Mouse (Mus musculus) c-Kit-negative CD71-positive TER-119-positive erythroid progenitor cells, embryonic 14.5 days (primary cell): Measurements from ENCODE around the gene Tor1aip1.

Experiments
- DNase-seq: peaks from one replicate; pipeline ENCODE4 v3.0.0-alpha.2; 2013; ENCODE audit warnings: low read depth, low spot score

The Tor1aip1 gene

GRCm38 (mm10) chr1:156035930-156036737, at the start of gene Tor1aip1:
Gene Tor1aip1, minus strand, starts transcription at chr1:156036480.
- peak; percentile 73 for DNase-seq

GRCm38 (mm10) chr1:156085770-156086169, 49.5 kb upstream of the Tor1aip1 start:
- peak; percentile 46 for DNase-seq

- DNase-seq: no peak
Measured at GRCm38 (mm10) chr1:156084603-156085002, 48.3 kb upstream of the Tor1aip1 start.

- no peak for DNase-seq
Measured at GRCm38 (mm10) chr1:156077655-156078054, 41.4 kb upstream of the Tor1aip1 start.

GRCm38 (mm10) chr1:156076474-156076873, 40.2 kb upstream of the Tor1aip1 start:
- no peak for DNase-seq

GRCm38 (mm10) chr1:156074575-156074974, 38.3 kb upstream of the Tor1aip1 start:
- no peak for DNase-seq

DNA sequence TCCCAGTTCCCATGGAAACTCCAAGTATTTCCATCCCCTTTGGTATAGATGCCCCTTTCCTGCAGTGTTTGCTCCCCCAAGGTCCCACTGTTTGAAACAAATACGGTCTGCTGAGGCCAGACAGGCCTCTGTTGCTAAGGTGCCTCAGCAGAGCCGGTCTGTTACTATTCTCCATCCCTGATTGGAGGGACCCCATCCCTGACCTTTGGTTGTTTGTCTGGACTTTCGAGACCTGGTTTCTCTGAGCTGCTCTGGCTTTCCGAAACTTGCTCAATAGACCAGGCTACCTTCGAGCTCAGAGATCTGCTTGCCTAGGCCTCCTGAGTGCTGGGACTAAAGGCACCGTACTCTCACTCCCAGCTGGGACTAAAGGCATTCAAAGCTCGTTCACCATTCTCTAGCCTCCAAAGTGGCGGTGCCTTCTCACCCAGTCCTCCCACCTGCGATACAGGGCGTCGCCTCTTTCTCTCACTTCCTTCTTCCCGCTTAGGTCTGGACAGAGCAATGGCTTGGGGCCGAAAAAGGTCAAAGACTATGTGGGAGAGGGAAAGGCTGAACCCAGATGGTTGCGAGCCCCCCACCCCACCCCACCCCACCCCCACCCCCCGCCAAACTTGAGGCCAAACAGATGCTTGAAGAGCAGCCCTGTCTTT, 37.0 kb upstream of the Tor1aip1 start:
- no peak for DNase-seq

DNA sequence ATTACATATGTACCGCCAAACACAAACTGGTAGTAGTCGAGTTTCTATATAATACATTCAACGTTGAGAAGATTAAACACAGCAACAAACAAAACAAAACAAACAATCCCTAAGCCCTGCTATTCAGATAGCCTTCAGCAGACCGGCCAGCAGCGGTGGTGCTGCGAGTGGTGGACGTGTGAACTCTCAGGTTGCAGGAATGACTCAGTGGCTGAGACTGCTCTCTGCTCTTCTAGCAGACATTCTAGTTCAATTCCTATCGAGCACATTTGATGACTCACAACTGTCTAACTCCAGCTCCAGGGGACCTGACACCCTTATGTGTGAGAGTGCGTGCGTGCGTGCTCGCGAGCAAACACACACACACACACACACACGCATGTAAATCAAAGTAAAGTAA, 33.8 kb upstream of the Tor1aip1 start:
- no peak for DNase-seq

- no peak for DNase-seq
Measured at GRCm38 (mm10) chr1:156066133-156066532, 29.9 kb upstream of the Tor1aip1 start.

DNA sequence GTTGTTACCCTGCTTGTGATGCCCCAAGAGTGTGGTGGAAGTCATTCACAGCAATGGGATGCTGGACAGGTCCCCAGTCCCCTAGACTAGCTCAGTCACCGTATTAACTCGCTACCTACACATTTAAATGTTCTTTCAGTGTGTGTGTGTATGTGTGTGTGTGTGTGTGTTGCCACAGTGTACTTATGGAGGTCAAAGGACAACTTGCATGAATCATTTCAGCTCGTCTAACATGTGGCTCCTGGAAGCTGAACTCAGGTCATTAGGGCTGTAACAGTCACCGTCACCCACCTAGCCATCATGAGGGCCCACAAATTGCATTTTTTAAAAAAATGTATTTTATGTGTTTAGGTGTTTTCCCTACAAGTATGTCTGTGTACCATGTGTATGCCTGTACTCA, 25.9 kb upstream of the Tor1aip1 start:
- no peak for DNase-seq

GRCm38 (mm10) chr1:156058207-156058606, 21.9 kb upstream of the Tor1aip1 start:
- DNase-seq: no peak

GRCm38 (mm10) chr1:156046688-156047087, 10.4 kb upstream of the Tor1aip1 start:
- no peak for DNase-seq

- DNase-seq: no peak
Measured at GRCm38 (mm10) chr1:156044211-156044611, 7.9 kb upstream of the Tor1aip1 start.

DNA sequence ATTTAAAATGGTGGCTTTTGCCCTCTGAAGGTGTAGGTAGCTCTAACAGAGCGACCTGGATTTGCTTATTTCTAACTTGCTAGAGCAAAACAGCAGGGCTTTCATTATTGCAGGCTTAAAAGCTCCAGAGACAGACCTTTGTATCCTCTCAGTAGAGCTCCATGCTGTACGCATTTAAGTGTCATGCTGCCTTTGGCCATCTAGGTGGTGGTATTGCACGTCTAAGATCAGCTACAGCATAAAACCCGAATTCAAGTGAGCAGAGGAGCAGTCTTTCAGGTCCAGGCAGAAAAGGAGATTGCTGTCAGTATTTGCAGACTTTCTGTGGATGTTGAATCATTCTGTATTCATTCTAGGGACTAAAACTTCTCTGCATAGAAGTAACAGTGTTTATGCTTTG, 6.7 kb upstream of the Tor1aip1 start:
- DNase-seq: peak; percentile 25

DNA sequence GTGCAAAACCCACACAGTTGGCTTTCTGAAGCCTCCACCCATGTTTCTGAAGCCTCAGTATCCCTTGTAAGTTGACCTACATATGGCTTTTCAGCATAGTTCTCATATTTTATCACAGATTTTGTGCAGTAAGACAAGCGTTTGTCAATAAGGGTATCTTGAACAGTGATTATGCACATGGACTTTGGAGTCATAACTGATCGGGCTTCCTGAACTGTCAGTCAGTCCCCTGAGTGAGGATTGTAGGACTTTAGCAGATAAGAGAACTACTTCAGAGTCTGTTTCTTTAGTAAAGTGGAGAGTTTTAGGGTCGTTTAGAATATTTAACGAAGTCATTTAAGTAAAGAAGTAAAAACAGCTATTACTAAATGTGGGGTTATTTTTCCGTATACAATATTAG, 6.2 kb upstream of the Tor1aip1 start:
- DNase-seq: no peak

- peak; percentile 39 for DNase-seq
Measured at GRCm38 (mm10) chr1:156041451-156042241, 5.4 kb upstream of the Tor1aip1 start.

GRCm38 (mm10) chr1:156040731-156041401, 4.6 kb upstream of the Tor1aip1 start:
- DNase-seq: peak; percentile 90

- peak; percentile 36 for DNase-seq
Measured at GRCm38 (mm10) chr1:156039989-156040388, 3.7 kb upstream of the Tor1aip1 start.

DNA sequence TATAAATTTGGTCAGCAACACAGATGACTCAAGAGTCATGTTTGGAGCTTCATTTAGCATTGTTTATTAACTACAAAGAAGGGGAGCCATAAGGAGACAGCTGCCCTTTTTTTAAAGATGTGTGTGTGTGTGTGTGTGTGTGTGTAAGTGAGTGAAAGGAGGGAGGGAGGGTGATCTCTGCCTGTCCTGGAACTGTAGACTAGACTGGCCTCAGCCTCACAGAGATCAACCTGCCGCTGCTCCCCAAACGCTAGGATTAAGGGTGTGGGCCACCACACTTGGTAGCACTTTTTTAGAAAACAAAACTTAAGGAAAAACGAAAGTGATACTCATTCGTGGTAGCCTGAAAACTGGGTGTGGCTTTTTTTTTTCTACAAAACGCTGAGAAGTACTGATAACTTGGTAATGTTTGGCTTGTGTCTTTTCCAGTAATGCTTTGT, 884 bp upstream of the Tor1aip1 start:
- DNase-seq: peak; percentile 74

GRCm38 (mm10) chr1:156035269-156035929, 881 bp downstream of the Tor1aip1 start, which contains the start of gene Tor1aip2:
Gene Tor1aip2, plus strand, starts transcription at chr1:156035403.
- DNase-seq: peak; percentile 69

DNA sequence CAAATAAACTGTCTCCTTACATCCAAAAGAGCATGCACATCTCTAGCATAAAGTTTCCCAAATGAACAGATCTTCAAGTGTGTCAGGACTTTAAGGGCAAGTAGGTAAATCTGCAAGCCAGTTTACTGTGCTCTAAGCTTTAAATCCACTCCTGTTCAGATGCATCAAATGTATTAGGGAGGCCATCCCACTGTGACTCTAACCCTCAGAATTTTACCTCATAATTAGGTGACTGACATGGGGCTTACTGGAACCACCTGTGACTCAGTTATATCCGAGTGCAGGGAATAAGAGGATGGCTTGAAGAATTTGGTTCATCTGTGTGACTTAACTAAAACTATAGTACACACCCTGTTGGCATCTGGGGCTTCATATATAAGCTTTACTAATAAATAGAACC, 1.6 kb downstream of the Tor1aip1 start:
- no peak for DNase-seq
